Mouse (Mus musculus): ENCODE results near the gene Scyl3.

The Scyl3 gene

GRCm38 (mm10) chr1:163928846-163929245 is at the start of gene Scyl3:
TSS of gene Scyl3 (plus strand) at chr1:163929100.
- in situ Hi-C loops (cut with MboI, MseI): loop anchor here (10.0 kb wide), 1 partner anchor 1454 kb away; the partner anchor contains the start of gene Dnm3

- in situ Hi-C loops (cut with MboI, MseI): no loop called here
These were observed 39.3 kb upstream of the Scyl3 start for GRCm38 (mm10) chr1:163889629-163890028.

- in situ Hi-C loops (cut with MboI, MseI): no loop called here
These were observed 35.6 kb upstream of the Scyl3 start for GRCm38 (mm10) chr1:163893294-163893693.

- in situ Hi-C loops (cut with MboI, MseI): no loop called here
These were observed 34.9 kb upstream of the Scyl3 start for GRCm38 (mm10) chr1:163893774-163894527.

- in situ Hi-C loops (cut with MboI, MseI): no loop called here
These were observed 30.6 kb upstream of the Scyl3 start for GRCm38 (mm10) chr1:163898291-163898764.

- in situ Hi-C loops (cut with MboI, MseI): no loop called here
These were observed 29.3 kb upstream of the Scyl3 start for GRCm38 (mm10) chr1:163899575-163899974.

- in situ Hi-C loops (cut with MboI, MseI): loop anchor here (10.0 to 25.0 kb wide), 3 partner anchors 65 to 1005 kb away; partner anchors contain the start of gene Fmo2
These were observed 28.7 kb upstream of the Scyl3 start for GRCm38 (mm10) chr1:163900168-163900567.

- in situ Hi-C loops (cut with MboI, MseI): loop anchor here (10.0 to 25.0 kb wide), 3 partner anchors 69 to 1009 kb away; partner anchors contain the start of gene Fmo2
These were observed 25.5 kb upstream of the Scyl3 start for GRCm38 (mm10) chr1:163903411-163903810.

GRCm38 (mm10) chr1:163907007-163907811 is 21.7 kb upstream of the Scyl3 start:
- in situ Hi-C loops (cut with MboI, MseI): loop anchor here (10.0 to 25.0 kb wide), 3 partner anchors 72 to 1012 kb away; partner anchors contain the start of gene Fmo2

- in situ Hi-C loops (cut with MboI, MseI): loop anchor here (10.0 to 25.0 kb wide), 3 partner anchors 74 to 1014 kb away; partner anchors contain the start of gene Fmo2
These were observed 20.5 kb upstream of the Scyl3 start for GRCm38 (mm10) chr1:163908389-163908788.

- in situ Hi-C loops (cut with MboI, MseI): loop anchor here (25.0 kb wide), 1 partner anchor 773 kb away; no protein-coding TSS in a partner anchor
These were observed 18.6 kb upstream of the Scyl3 start for GRCm38 (mm10) chr1:163910343-163910742.

GRCm38 (mm10) chr1:163910785-163911184 is 18.1 kb upstream of the Scyl3 start:
- in situ Hi-C loops (cut with MboI, MseI): loop anchor here (25.0 kb wide), 1 partner anchor 773 kb away; no protein-coding TSS in a partner anchor

- in situ Hi-C loops (cut with MboI, MseI): loop anchor here (25.0 kb wide), 1 partner anchor 775 kb away; no protein-coding TSS in a partner anchor
These were observed 16.9 kb upstream of the Scyl3 start for GRCm38 (mm10) chr1:163911981-163912380.

GRCm38 (mm10) chr1:163917349-163918160 is 11.3 kb upstream of the Scyl3 start:
- in situ Hi-C loops (cut with MboI, MseI): loop anchor here (5.0 to 25.0 kb wide), 2 partner anchors 100 to 780 kb away; no protein-coding TSS in a partner anchor

GRCm38 (mm10) chr1:163924093-163924492 is 4.8 kb upstream of the Scyl3 start:
- in situ Hi-C loops (cut with MboI, MseI): loop anchor here (10.0 to 25.0 kb wide), 2 partner anchors 787 to 1449 kb away; partner anchors contain the start of gene Dnm3

GRCm38 (mm10) chr1:163929636-163930457 is 947 bp downstream of the Scyl3 start:
- in situ Hi-C loops (cut with MboI, MseI): loop anchor here (10.0 kb wide), 2 partner anchors 1345 to 1455 kb away; partner anchors contain the start of gene Dnm3

- in situ Hi-C loops (cut with MboI, MseI): loop anchor here (10.0 kb wide), 1 partner anchor 1346 kb away; no protein-coding TSS in a partner anchor
These were observed 1.5 kb downstream of the Scyl3 start for GRCm38 (mm10) chr1:163930458-163930794.

GRCm38 (mm10) chr1:163931801-163932200 is 2.9 kb downstream of the Scyl3 start:
- in situ Hi-C loops (cut with MboI, MseI): loop anchor here (10.0 kb wide), 1 partner anchor 1347 kb away; no protein-coding TSS in a partner anchor

GRCm38 (mm10) chr1:163934591-163934990 is 5.7 kb downstream of the Scyl3 start:
- in situ Hi-C loops (cut with MboI, MseI): loop anchor here (10.0 kb wide), 1 partner anchor 1350 kb away; no protein-coding TSS in a partner anchor

GRCm38 (mm10) chr1:163942056-163942455 is 13.2 kb downstream of the Scyl3 start:
- in situ Hi-C loops (cut with MboI, MseI): loop anchor here (5.0 kb wide), 1 partner anchor 50 kb away; the partner anchor contains the start of genes BC055324 and Mettl18

All from T-helper 1 cell (primary cell).